Mouse (Mus musculus) midbrain, embryonic 15.5 days (tissue): Measurements from ENCODE around the gene Nek6. TPM values are rescaled to one million over a fixed set of nuclear protein-coding genes. Genes with fewer than 3 reads are reported as not detected.

Source experiments
- ATAC-seq: fragments of 200-750 bp; cut with Nextera tagmentation; replicated peaks from 2 replicates; pipeline ENCODE4 v1.8.0; 2017; ENCODE audit warnings: moderate TSS enrichment
- H3K27ac ChIP-seq: fragments of 300-500 bp; sonication (generic); 2 replicates; pipeline ENCODE4 v1.5.1; 2015; ENCODE audit warnings: mild to moderate bottlenecking, inconsistent platforms
- H3K27me3 ChIP-seq: fragments of 300-500 bp; sonication (generic); replicated peaks from 2 replicates; pipeline ENCODE4 v1.6.1; 2015; ENCODE audit warnings: inconsistent platforms
- H3K36me3 ChIP-seq: fragments of 300-500 bp; sonication (generic); replicated peaks from 2 replicates; pipeline ENCODE4 v1.6.1; 2015; ENCODE audit warnings: inconsistent platforms
- H3K4me1 ChIP-seq: fragments of 300-500 bp; sonication (generic); 2 replicates; pipeline ENCODE4 v1.6.1; 2015; ENCODE audit warnings: inconsistent platforms
- H3K4me2 ChIP-seq: fragments of 300-500 bp; sonication (generic); 2 replicates; pipeline ENCODE4 v1.6.1; 2015; ENCODE audit warnings: inconsistent platforms, mild to moderate bottlenecking, moderate library complexity
- H3K4me3 ChIP-seq: fragments of 300-500 bp; sonication (generic); 2 replicates; pipeline ENCODE4 v1.5.1; 2015; ENCODE audit warnings: mild to moderate bottlenecking, inconsistent platforms
- H3K9ac ChIP-seq: fragments of 300-500 bp; sonication (generic); 2 replicates; pipeline ENCODE4 v1.6.1; 2015; ENCODE audit warnings: mild to moderate bottlenecking, inconsistent platforms
- H3K9me3 ChIP-seq: fragments of 300-500 bp; sonication (generic); 2 replicates; pipeline ENCODE4 v1.6.1; 2016; ENCODE audit warnings: inconsistent platforms
- WGBS: fragments of 180-500 bp; shearing (Covaris S2); methylation state at CpG from one replicate; pipeline ENCODE4 v1.1.7; 2015; ENCODE audit warnings: mixed read lengths; 5-methylcytosine and 5-hydroxymethylcytosine counted together
- polyA plus RNA-seq: library from polyadenylated mRNA; unstranded; fragments of >200 nt; fragmentation: Nextera tagmentation; extraction: Ambion mirVana; gene quantifications from 2 replicates; pipeline ENCODE4 v1.2.1, GENCODE M21; 2015

Gene Nek6
- polyA plus RNA-seq, 1 experiment from 2014 or later = 56.0 TPM

- ATAC-seq = no peak
- Histone ChIP-seq H3K27me3 (no peaks in the 10 kb centered on the region), H3K4me3 (no peak overlapping the region), H3K27ac (no peak overlapping the region), H3K4me2 (no peak overlapping the region), H3K9me3 (no peaks in the 10 kb centered on the region), H3K36me3 (no peaks in the 10 kb centered on the region), H3K9ac (no peak overlapping the region), H3K4me1 (peaks cover 17% of the 10 kb centered on the region)
- 94% methylated on average over 2 of the region's 2 CpGs for WGBS
These were observed 87.0 kb downstream of the Nek6 start for GRCm38 (mm10) chr2:38598395-38598794.

GRCm38 (mm10) chr2:38600842-38601241 is 89.4 kb downstream of the Nek6 start:
- no peak for ATAC-seq
- Histone ChIP-seq H3K4me3 (no peak overlapping the region), H3K9ac (no peak overlapping the region), H3K27ac (no peak overlapping the region), H3K36me3 (no peaks in the 10 kb centered on the region), H3K9me3 (no peaks in the 10 kb centered on the region), H3K4me1 (peaks cover 2% of the 10 kb centered on the region; the same call in 1 of the 2 replicates), H3K4me2 (no peak overlapping the region), H3K27me3 (no peaks in the 10 kb centered on the region)

GRCm38 (mm10) chr2:38607716-38608115 is 96.3 kb downstream of the Nek6 start:
- H3K4me2 ChIP-seq = no peak overlapping the region
- H3K4me3 ChIP-seq = no peak overlapping the region
- no peaks in the 10 kb centered on the region for H3K27me3 ChIP-seq
- H3K4me1 ChIP-seq = peaks cover 16% of the 10 kb centered on the region
- no peak overlapping the region for H3K27ac ChIP-seq
- no peaks in the 10 kb centered on the region for H3K36me3 ChIP-seq
- 75% methylated on average over 1 of the region's 1 CpGs for WGBS
- H3K9me3 ChIP-seq = no peaks in the 10 kb centered on the region
- ATAC-seq = no peak
- no peak overlapping the region for H3K9ac ChIP-seq

GRCm38 (mm10) chr2:38608831-38609309 is 97.4 kb downstream of the Nek6 start:
- WGBS = 47% methylated on average over 5 of the region's 5 CpGs
- Histone ChIP-seq H3K27ac (peak overlapping the region; percentile 58), H3K4me2 (no peak overlapping the region), H3K36me3 (no peaks in the 10 kb centered on the region), H3K4me3 (no peak overlapping the region), H3K9me3 (no peaks in the 10 kb centered on the region), H3K27me3 (no peaks in the 10 kb centered on the region), H3K9ac (no peak overlapping the region), H3K4me1 (peaks cover 18% of the 10 kb centered on the region)
- ATAC-seq = peak; percentile 68

GRCm38 (mm10) chr2:38609310-38609709 is 97.9 kb downstream of the Nek6 start:
- H3K4me1 ChIP-seq = peaks cover 22% of the 10 kb centered on the region
- no peak overlapping the region for H3K4me2 ChIP-seq
- no peak overlapping the region for H3K4me3 ChIP-seq
- peak; percentile 80 for ATAC-seq
- peak overlapping the region; percentile 58 for H3K27ac ChIP-seq
- H3K9ac ChIP-seq = no peak overlapping the region
- H3K9me3 ChIP-seq = no peaks in the 10 kb centered on the region
- H3K36me3 ChIP-seq = no peaks in the 10 kb centered on the region
- 26% methylated on average over 11 of the region's 11 CpGs for WGBS
- no peaks in the 10 kb centered on the region for H3K27me3 ChIP-seq

GRCm38 (mm10) chr2:38610161-38610560 is 98.7 kb downstream of the Nek6 start:
- H3K4me3 ChIP-seq = no peak overlapping the region
- WGBS = 84% methylated on average over 2 of the region's 2 CpGs
- no peaks in the 10 kb centered on the region for H3K36me3 ChIP-seq
- no peaks in the 10 kb centered on the region for H3K27me3 ChIP-seq
- no peak overlapping the region for H3K4me2 ChIP-seq
- no peaks in the 10 kb centered on the region for H3K9me3 ChIP-seq
- H3K4me1 ChIP-seq = peaks cover 31% of the 10 kb centered on the region
- H3K9ac ChIP-seq = no peak overlapping the region
- H3K27ac ChIP-seq = peak overlapping the region; percentile 58; the same call in 1 of the 2 replicates
- no peak for ATAC-seq

GRCm38 (mm10) chr2:38612596-38612995 is 101.2 kb downstream of the Nek6 start:
- no peaks in the 10 kb centered on the region for H3K36me3 ChIP-seq
- H3K9ac ChIP-seq = no peak overlapping the region
- no peak overlapping the region for H3K4me2 ChIP-seq
- H3K9me3 ChIP-seq = no peaks in the 10 kb centered on the region
- H3K27ac ChIP-seq = no peak overlapping the region
- H3K27me3 ChIP-seq = no peaks in the 10 kb centered on the region
- no peak for ATAC-seq
- H3K4me3 ChIP-seq = no peak overlapping the region
- H3K4me1 ChIP-seq = peaks cover 50% of the 10 kb centered on the region
- 80% methylated on average over 6 of the region's 6 CpGs for WGBS

GRCm38 (mm10) chr2:38613576-38613975 is 102.1 kb downstream of the Nek6 start:
- Histone ChIP-seq H3K4me1 (peaks cover 53% of the 10 kb centered on the region), H3K4me2 (no peak overlapping the region), H3K27me3 (no peaks in the 10 kb centered on the region), H3K36me3 (no peaks in the 10 kb centered on the region), H3K9ac (no peak overlapping the region), H3K4me3 (no peak overlapping the region), H3K27ac (no peak overlapping the region), H3K9me3 (no peaks in the 10 kb centered on the region)
- 87% methylated on average over 3 of the region's 3 CpGs for WGBS
- ATAC-seq = no peak

GRCm38 (mm10) chr2:38614437-38614836 is 103.0 kb downstream of the Nek6 start:
- Histone ChIP-seq H3K4me3 (no peak overlapping the region), H3K27me3 (no peaks in the 10 kb centered on the region), H3K4me1 (peaks cover 44% of the 10 kb centered on the region), H3K36me3 (no peaks in the 10 kb centered on the region), H3K27ac (peak overlapping the region; percentile 46), H3K9ac (no peak overlapping the region), H3K4me2 (no peak overlapping the region), H3K9me3 (no peaks in the 10 kb centered on the region)
- 0 out of 2 replicates have a peak, but pooled peaks have one; percentile 41 for ATAC-seq
- 36% methylated on average over 6 of the region's 6 CpGs for WGBS

- H3K4me1 ChIP-seq = peaks cover 42% of the 10 kb centered on the region
- ATAC-seq = no peak
- 57% methylated on average over 4 of the region's 4 CpGs for WGBS
- H3K9ac ChIP-seq = no peak overlapping the region
- no peak overlapping the region for H3K4me3 ChIP-seq
- no peaks in the 10 kb centered on the region for H3K27me3 ChIP-seq
- peak overlapping the region; percentile 34 for H3K27ac ChIP-seq
- no peak overlapping the region for H3K4me2 ChIP-seq
- H3K36me3 ChIP-seq = no peaks in the 10 kb centered on the region
- no peaks in the 10 kb centered on the region for H3K9me3 ChIP-seq
These were observed 104.6 kb downstream of the Nek6 start for GRCm38 (mm10) chr2:38616072-38616471.

- ATAC-seq = no peak
- H3K4me3 ChIP-seq = no peak overlapping the region
- peaks cover 52% of the 10 kb centered on the region for H3K4me1 ChIP-seq
- no peak overlapping the region for H3K4me2 ChIP-seq
- no peak overlapping the region for H3K9ac ChIP-seq
- 83% methylated on average over 5 of the region's 5 CpGs for WGBS
- H3K9me3 ChIP-seq = no peaks in the 10 kb centered on the region
- H3K36me3 ChIP-seq = no peaks in the 10 kb centered on the region
- no peak overlapping the region for H3K27ac ChIP-seq
- H3K27me3 ChIP-seq = no peaks in the 10 kb centered on the region
These were observed 105.8 kb downstream of the Nek6 start for GRCm38 (mm10) chr2:38616956-38617872.

- no peak for ATAC-seq
These were observed 108.3 kb downstream of the Nek6 start for GRCm38 (mm10) chr2:38619777-38620176.

GRCm38 (mm10) chr2:38621076-38621475 is 109.6 kb downstream of the Nek6 start:
- Histone ChIP-seq H3K4me1 (peaks cover 32% of the 10 kb centered on the region), H3K27ac (peak overlapping the region; percentile 64; the same call in 1 of the 2 replicates), H3K4me2 (no peak overlapping the region), H3K27me3 (no peaks in the 10 kb centered on the region), H3K9me3 (no peaks in the 10 kb centered on the region), H3K4me3 (no peak overlapping the region), H3K36me3 (no peaks in the 10 kb centered on the region), H3K9ac (no peak overlapping the region)
- 0 out of 2 replicates have a peak, but pooled peaks have one; percentile 29 for ATAC-seq
- WGBS = 74% methylated on average over 4 of the region's 4 CpGs

More at GRCm38 (mm10) chr2:38619777-38620176, 108.3 kb downstream of the Nek6 start:
- Histone ChIP-seq H3K9me3 (no peaks in the 10 kb centered on the region), H3K27ac (no peak overlapping the region), H3K4me1 (peaks cover 45% of the 10 kb centered on the region), H3K9ac (no peak overlapping the region), H3K27me3 (no peaks in the 10 kb centered on the region), H3K36me3 (no peaks in the 10 kb centered on the region), H3K4me2 (no peak overlapping the region), H3K4me3 (no peak overlapping the region)
- 81% methylated on average over 4 of the region's 4 CpGs for WGBS
